Mouse (Mus musculus): Measurements from ENCODE around the gene Ptprj.

GRCm38 (mm10) chr2:90525807-90526206 is 54.6 kb downstream of the Ptprj start:
- TF ChIP-seq CTCF (IDR thresholded peaks at IDR 0.05) (no peak), POLR2A (IDR thresholded peaks at IDR 0.05; ENCODE audit: insufficient read depth, low read depth, low read length) (no peak), EP300 (IDR thresholded peaks at IDR 0.05; ENCODE audit: insufficient read depth, low read depth, low read length) (no peak)

Measured in heart, adult 2 months (tissue).